Mouse (Mus musculus) spleen, adult 2 months (tissue): ENCODE measurements around the gene Zdhhc16. TPM values are rescaled to one million over a fixed set of nuclear protein-coding genes. Genes with fewer than 3 reads are reported as not detected.
A peak's percentile ranks its signal among the peaks of the same experiment; 100 is the strongest.

Experiments
- DNase-seq, 2 experiments: peaks; one replicate each; pipeline versions ENCODE4 v3.0.0 to v3.0.0-alpha.2; 2012 to 2021; ENCODE audit warnings: low spot score in 2 of 2, low read depth in 1 of 2
- H3K27ac ChIP-seq: fragments of 200-500 bp; 2 replicates; pipeline ENCODE4 v1.5.1; 2012; ENCODE audit warnings: low read length, inconsistent platforms; ENCODE audit not compliant: insufficient read depth
- H3K27me3 ChIP-seq: fragments of 200-500 bp; 2 replicates; pipeline ENCODE4 v1.6.1; 2012; ENCODE audit warnings: mild to moderate bottlenecking, moderate library complexity, low read length, inconsistent platforms; ENCODE audit not compliant: control insufficient read depth, insufficient read depth
- H3K36me3 ChIP-seq: fragments of 200-500 bp; 2 replicates; pipeline ENCODE4 v1.6.1; 2012; ENCODE audit warnings: mild to moderate bottlenecking, low read length, inconsistent platforms; ENCODE audit not compliant: control insufficient read depth, insufficient read depth
- H3K4me1 ChIP-seq: fragments of 200-500 bp; 2 replicates; pipeline ENCODE4 v1.6.1; 2011; ENCODE audit warnings: inconsistent platforms; ENCODE audit not compliant: control insufficient read depth, insufficient read depth, insufficient read length
- H3K4me3 ChIP-seq: fragments of 200-500 bp; 2 replicates; pipeline ENCODE4 v1.5.1; 2011; ENCODE audit warnings: mild to moderate bottlenecking, inconsistent platforms; ENCODE audit not compliant: insufficient read depth, insufficient read length; ENCODE audit errors: extremely low read depth
- CTCF ChIP-seq: fragments of 200-500 bp; IDR thresholded peaks from 2 replicates; pipeline ENCODE4 v1.5.1; 2011; ENCODE audit warnings: mild to moderate bottlenecking, inconsistent platforms; ENCODE audit not compliant: insufficient read depth, insufficient read length, insufficient replicate concordance; ENCODE audit errors: extremely low read depth
- POLR2A ChIP-seq: fragments of 200-500 bp; IDR thresholded peaks from 2 replicates; pipeline ENCODE4 v1.6.1; 2011; ENCODE audit warnings: low read depth, low read length, inconsistent platforms
- WGBS: fragments of 180-500 bp; shearing (Covaris S2); methylation state at CpG from one replicate; pipeline ENCODE4 v1.1.7; 2018; 5-methylcytosine and 5-hydroxymethylcytosine counted together
- polyA plus RNA-seq: library from polyadenylated mRNA; depleted of rRNA; stranded (reverse); fragments of >200 nt; gene quantifications from 2 replicates; pipeline ENCODE4 v1.2.3, GENCODE M21; 2012; rRNA removed

Zdhhc16 gene
- polyA plus RNA-seq: 68.0 and 74.0 TPM in 2 replicates

GRCm38 (mm10) chr19:41933179-41934086 is at the start of gene Zdhhc16, which contains the start of gene Exosc1:
Zdhhc16 (plus strand) TSS chr19:41933480.
Exosc1 (minus strand) TSS chr19:41933423.
- WGBS: under 1% methylated on average over 47 of the region's 47 CpGs
- Histone ChIP-seq H3K27me3 (no peaks in the 10 kb centered on the region), H3K4me1 (peaks cover 3% of the 10 kb centered on the region; the same call in 1 of the 2 replicates), H3K27ac (peak within 1 kb of the TSS; percentile 78), H3K4me3 (peak within 1 kb of the TSS; percentile 87), H3K36me3 (peaks cover 6% of the 10 kb centered on the region; the same call in 1 of the 2 replicates)
- TF ChIP-seq CTCF (no peak), POLR2A (peak; percentile 74; the same call in 1 of the 2 replicates)
- DNase-seq: peak; percentile 95 to 99

- Histone ChIP-seq H3K27me3 (no peaks in the 10 kb centered on the region), H3K36me3 (peaks cover 29% of the 10 kb centered on the region), H3K4me3 (no peak overlapping the region), H3K27ac (no peak overlapping the region), H3K4me1 (no peaks in the 10 kb centered on the region)
- no peak for DNase-seq
- 93% methylated on average over 9 of the region's 9 CpGs for WGBS
- TF ChIP-seq CTCF (no peak), POLR2A (no peak)
These were observed 49.4 kb upstream of the Zdhhc16 start for GRCm38 (mm10) chr19:41883882-41884281.

GRCm38 (mm10) chr19:41888191-41888590 is 45.1 kb upstream of the Zdhhc16 start:
- TF ChIP-seq POLR2A (no peak), CTCF (no peak)
- H3K36me3 ChIP-seq: peaks cover 25% of the 10 kb centered on the region
- no peak overlapping the region for H3K27ac ChIP-seq
- no peak overlapping the region for H3K4me3 ChIP-seq
- DNase-seq: no peak
- H3K27me3 ChIP-seq: no peaks in the 10 kb centered on the region
- H3K4me1 ChIP-seq: no peaks in the 10 kb centered on the region

GRCm38 (mm10) chr19:41894959-41895358 is 38.3 kb upstream of the Zdhhc16 start:
- Histone ChIP-seq H3K36me3 (peaks cover 7% of the 10 kb centered on the region; the same call in 1 of the 2 replicates), H3K27me3 (no peaks in the 10 kb centered on the region), H3K27ac (no peak overlapping the region), H3K4me3 (no peak overlapping the region), H3K4me1 (peaks cover 4% of the 10 kb centered on the region; the same call in 1 of the 2 replicates)
- WGBS: 39% methylated on average over 7 of the region's 7 CpGs
- no peak for DNase-seq
- no peak for TF ChIP-seq POLR2A
- TF ChIP-seq CTCF: no peak

GRCm38 (mm10) chr19:41895460-41896318 is 37.6 kb upstream of the Zdhhc16 start, which contains the start of gene Rrp12:
Rrp12 (minus strand) TSS chr19:41896173.
- peak within 1 kb of the TSS; percentile 69 for H3K27ac ChIP-seq
- H3K4me1 ChIP-seq: peaks cover 9% of the 10 kb centered on the region; the same call in 1 of the 2 replicates
- H3K36me3 ChIP-seq: 0 out of 2 replicates have a peak, but pooled peaks cover 2% of the 10 kb centered on the region
- WGBS: under 1% methylated on average over 46 of the region's 46 CpGs
- no peak for TF ChIP-seq CTCF
- no peak; the same call in 1 of the 2 replicates for TF ChIP-seq POLR2A
- DNase-seq: peak; percentile 72 to 90
- no peaks in the 10 kb centered on the region for H3K27me3 ChIP-seq
- peak within 1 kb of the TSS; percentile 71 for H3K4me3 ChIP-seq

GRCm38 (mm10) chr19:41896319-41896711 is 37.0 kb upstream of the Zdhhc16 start:
- Histone ChIP-seq H3K27me3 (no peaks in the 10 kb centered on the region), H3K27ac (no peak overlapping the region), H3K4me3 (peak overlapping the region; percentile 71), H3K36me3 (0 out of 2 replicates have a peak, but pooled peaks cover 2% of the 10 kb centered on the region), H3K4me1 (peaks cover 9% of the 10 kb centered on the region; the same call in 1 of the 2 replicates)
- no peak for DNase-seq
- TF ChIP-seq POLR2A (no peak), CTCF (no peak)
- WGBS: 25% methylated on average over 18 of the region's 18 CpGs
